Mouse (Mus musculus): ENCODE measurements at regions not wholly inside any gene's neighbourhood (a gene's known extent, or its start where the extent isn't known, plus 50 kb on each side); places are given as distances from the start of the nearest gene placed in this dataset.

DNA sequence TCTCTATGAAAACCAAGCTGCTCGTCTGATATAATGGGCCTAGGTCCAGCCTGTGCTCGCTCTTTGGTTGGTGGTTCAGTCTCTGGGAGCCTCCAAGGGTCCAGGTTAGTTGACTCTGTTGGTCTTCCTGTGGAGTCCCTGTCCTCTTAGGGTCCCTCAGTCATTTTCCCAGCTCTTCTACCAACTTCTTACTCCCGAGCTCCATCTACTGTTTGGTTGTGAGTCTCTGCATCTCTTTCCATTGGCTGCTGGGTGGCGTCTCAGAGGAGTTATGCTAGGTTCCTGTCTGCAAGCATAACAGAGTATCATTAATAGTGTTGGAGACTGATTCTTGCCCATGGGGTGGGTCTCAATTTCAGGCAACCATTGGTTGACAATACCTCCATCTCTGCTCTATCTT is 60.0 kb upstream of the Topaz1 start:
- no peak for ATAC-seq (replicated peaks; ENCODE audit: poor library complexity, severe bottlenecking)

DNA sequence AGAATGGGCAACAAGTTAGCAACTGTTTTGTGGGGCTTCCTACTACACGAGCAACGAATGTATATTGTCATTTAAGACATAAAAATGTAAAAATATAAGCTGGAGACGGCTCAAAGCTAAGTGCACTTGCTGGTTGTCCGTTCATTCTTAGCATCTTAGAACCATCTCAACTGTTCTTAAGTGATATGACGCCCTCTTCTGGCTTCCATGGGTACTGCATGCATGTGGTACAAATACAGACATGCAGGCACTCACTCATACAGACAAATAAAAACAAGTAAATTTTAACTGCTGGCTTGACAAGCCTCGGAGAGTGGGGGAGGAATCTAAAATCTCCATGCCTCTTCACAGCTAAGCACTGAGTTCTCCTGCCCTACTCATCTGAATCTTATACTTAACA is 55.3 kb upstream of the Topaz1 start:
- no peak for ATAC-seq (replicated peaks; ENCODE audit: poor library complexity, severe bottlenecking)

DNA sequence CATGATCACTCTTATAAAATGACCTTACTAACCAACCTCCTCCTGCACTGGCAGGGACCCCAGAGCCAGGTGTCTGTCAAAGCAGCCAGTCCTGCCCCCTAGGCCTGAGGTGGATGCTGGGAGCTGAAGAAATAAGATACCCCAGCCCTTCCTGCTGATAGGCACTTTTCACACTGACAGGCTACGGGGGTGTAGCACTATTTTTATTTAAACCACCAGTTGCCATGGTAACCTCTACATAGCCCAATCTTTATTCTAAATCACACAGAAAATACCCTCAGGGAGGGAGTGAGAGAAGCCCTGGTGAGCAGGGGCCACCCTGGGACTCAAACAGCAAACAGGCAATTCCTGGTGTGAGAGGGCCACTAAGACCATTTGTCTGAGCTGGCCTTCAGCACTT is 51.4 kb upstream of the Topaz1 start:
- no peak for ATAC-seq (replicated peaks; ENCODE audit: poor library complexity, severe bottlenecking)
